Mouse (Mus musculus): Measurements from ENCODE around the gene Gm13305. TPM values are rescaled to one million over a fixed set of nuclear protein-coding genes. Genes with fewer than 3 reads are reported as not detected.
"Not testable (repeated sequence)": the region's sequence is repeated elsewhere in the genome, so short reads cannot be mapped to it uniquely, and the experiment has no call there.

The Gm13305 gene
- 0.23 TPM in 1 of 2 replicates, not detected in the other for polyA plus RNA-seq (2016; fragmentation: Nextera tagmentation; extraction: Ambion mirVana)

DNA sequence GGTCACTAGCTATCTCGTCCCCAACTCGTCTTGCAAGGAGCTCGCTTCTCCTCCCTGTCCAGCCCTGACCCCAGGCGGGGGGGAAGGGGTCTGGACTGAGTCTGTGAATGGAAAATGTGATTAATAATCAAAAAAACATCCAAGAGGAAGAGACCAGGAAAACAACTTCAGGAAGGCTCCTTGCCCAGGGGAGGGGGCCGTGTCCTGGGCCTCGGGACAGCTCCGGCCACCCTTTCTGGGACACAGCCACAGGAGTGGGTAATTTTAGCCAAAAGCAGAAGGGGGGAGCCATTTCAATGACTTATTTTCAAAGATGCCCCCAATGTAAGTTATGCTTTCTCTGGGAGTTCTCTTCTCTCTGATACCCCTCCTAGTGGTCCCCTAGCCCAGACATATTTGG lies at the start of gene Gm13305:
Gene Gm13305, minus strand, starts transcription at position 101 of the 400 bp plus-strand sequence.
- no CpG with 5 or more reads among the region's 7 CpGs for WGBS
- not testable (repeated sequence) for H3K27ac ChIP-seq; ATAC-seq (ENCODE audit: low FRiP score, low read depth); H3K4me3 ChIP-seq; H3K27me3 ChIP-seq (replicated peaks); H3K9me3 ChIP-seq; H3K9ac ChIP-seq; H3K4me1 ChIP-seq; H3K4me2 ChIP-seq (replicated peaks); H3K36me3 ChIP-seq

DNA sequence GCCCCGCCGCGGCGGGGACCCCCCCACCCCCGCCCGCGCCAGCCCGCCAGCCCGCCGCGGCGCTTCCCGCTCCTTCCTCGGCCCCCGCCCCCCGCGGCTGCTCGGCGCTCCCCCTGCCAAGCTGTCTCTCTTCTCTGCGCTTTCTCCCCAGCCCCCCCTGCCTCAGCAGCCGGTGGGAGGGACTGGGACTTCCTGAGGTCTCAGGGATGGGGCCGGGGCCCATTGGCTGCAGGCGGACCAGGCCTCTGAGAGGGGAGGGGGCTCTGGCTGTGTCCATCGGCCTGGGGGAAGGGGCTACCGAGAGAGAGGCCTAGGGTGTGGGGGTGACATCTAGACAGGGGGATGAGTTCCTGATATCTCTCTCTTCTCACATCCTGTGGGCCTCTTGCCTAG lies 16.6 kb upstream of the Gm13305 start:
- not testable (repeated sequence) for ATAC-seq (ENCODE audit: low FRiP score, low read depth); H3K27me3 ChIP-seq (replicated peaks); H3K4me3 ChIP-seq; H3K9me3 ChIP-seq; H3K9ac ChIP-seq; H3K4me1 ChIP-seq; H3K27ac ChIP-seq; H3K4me2 ChIP-seq (replicated peaks); H3K36me3 ChIP-seq
- no CpG with 5 or more reads among the region's 25 CpGs for WGBS

GRCm38 (mm10) chr4:42184324-42184979 lies 16.0 kb upstream of the Gm13305 start:
- H3K4me1 ChIP-seq; H3K36me3 ChIP-seq; H3K27ac ChIP-seq; H3K9ac ChIP-seq; H3K27me3 ChIP-seq (replicated peaks); H3K4me3 ChIP-seq; H3K4me2 ChIP-seq (replicated peaks); H3K9me3 ChIP-seq: not testable (repeated sequence)
- peak; percentile 61 for ATAC-seq (ENCODE audit: low FRiP score, low read depth)
- WGBS: no CpG with 5 or more reads among the region's 58 CpGs

GRCm38 (mm10) chr4:42183234-42184197 lies 15.1 kb upstream of the Gm13305 start:
- H3K9me3 ChIP-seq; H3K4me2 ChIP-seq (replicated peaks); H3K4me1 ChIP-seq; H3K27me3 ChIP-seq (replicated peaks); H3K36me3 ChIP-seq; H3K27ac ChIP-seq; H3K4me3 ChIP-seq; H3K9ac ChIP-seq: not testable (repeated sequence)
- ATAC-seq (ENCODE audit: low FRiP score, low read depth): peak; percentile 86
- no CpG with 5 or more reads among the region's 31 CpGs for WGBS

DNA sequence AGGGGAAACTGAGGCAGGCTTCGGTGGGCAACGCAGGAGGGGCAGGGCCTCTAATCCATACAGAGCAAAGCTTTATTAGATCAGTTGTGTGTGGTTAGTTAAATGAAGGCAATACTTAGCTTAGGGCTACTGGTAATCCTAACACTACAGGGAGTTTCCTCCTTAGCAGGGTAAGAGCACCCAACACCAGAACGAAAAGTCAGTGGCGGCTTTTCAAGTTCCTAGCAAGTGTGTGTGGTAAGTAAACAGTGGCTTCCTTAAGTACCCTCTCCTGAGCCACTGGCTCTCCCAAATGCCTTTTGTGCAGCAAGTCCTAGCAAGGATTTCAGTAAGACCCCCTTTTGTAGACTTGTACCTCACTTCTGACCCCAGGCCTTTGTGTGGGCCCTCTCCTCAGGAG lies 9.8 kb upstream of the Gm13305 start:
- not testable (repeated sequence) for H3K4me2 ChIP-seq (replicated peaks); H3K9me3 ChIP-seq; H3K4me1 ChIP-seq; H3K27ac ChIP-seq; H3K27me3 ChIP-seq (replicated peaks); H3K36me3 ChIP-seq; H3K9ac ChIP-seq; ATAC-seq (ENCODE audit: low FRiP score, low read depth); H3K4me3 ChIP-seq
- no CpG with 5 or more reads among the region's 4 CpGs for WGBS

- not testable (repeated sequence) for H3K4me1 ChIP-seq; H3K4me2 ChIP-seq (replicated peaks); H3K9ac ChIP-seq; ATAC-seq (ENCODE audit: low FRiP score, low read depth); H3K27me3 ChIP-seq (replicated peaks); H3K4me3 ChIP-seq; H3K9me3 ChIP-seq; H3K27ac ChIP-seq; H3K36me3 ChIP-seq
- no CpG with 5 or more reads among the region's 9 CpGs for WGBS
Measured at GRCm38 (mm10) chr4:42153136-42153535, 15.3 kb downstream of the Gm13305 start, which contains the start of gene Gm13306. TSS of gene Gm13306 (plus strand) at chr4:42153436.

GRCm38 (mm10) chr4:42114517-42114916 lies 53.9 kb downstream of the Gm13305 start, which contains the start of gene Gm13304:
TSS of gene Gm13304 (plus strand) at chr4:42114817.
- H3K4me3 ChIP-seq; H3K4me1 ChIP-seq; H3K27ac ChIP-seq; ATAC-seq (ENCODE audit: low FRiP score, low read depth); H3K27me3 ChIP-seq (replicated peaks); H3K9ac ChIP-seq; H3K36me3 ChIP-seq; H3K9me3 ChIP-seq; H3K4me2 ChIP-seq (replicated peaks): not testable (repeated sequence)
- no CpG with 5 or more reads among the region's 5 CpGs for WGBS

Other genes with a start within 250 kb of the Gm13305 start
- 4.6 TPM in 2 replicates for gene Gm20878, start 227.0 kb downstream of the Gm13305 start, polyA plus RNA-seq (2016; fragmentation: Nextera tagmentation; extraction: Ambion mirVana)
- gene Fam205a4, start 202.5 kb downstream of the Gm13305 start, polyA plus RNA-seq (2016; fragmentation: Nextera tagmentation; extraction: Ambion mirVana): 0.23 TPM in 1 of 2 replicates, not detected in the other
- 0.18 TPM in 1 of 2 replicates, not detected in the other for gene Gm21093, start 133.9 kb downstream of the Gm13305 start, polyA plus RNA-seq (2016; fragmentation: Nextera tagmentation; extraction: Ambion mirVana)
- not detected in 2 replicates for gene Gm3893, start 77.4 kb downstream of the Gm13305 start, polyA plus RNA-seq (2016; fragmentation: Nextera tagmentation; extraction: Ambion mirVana)
- not detected in 2 replicates for gene Gm13304, start 53.8 kb downstream of the Gm13305 start, polyA plus RNA-seq (2016; fragmentation: Nextera tagmentation; extraction: Ambion mirVana)
- gene Gm13306, start 15.2 kb downstream of the Gm13305 start, polyA plus RNA-seq (2016; fragmentation: Nextera tagmentation; extraction: Ambion mirVana): not detected in 2 replicates
- not detected in 2 replicates for gene Gm10600, start 72.0 kb upstream of the Gm13305 start, polyA plus RNA-seq (2016; fragmentation: Nextera tagmentation; extraction: Ambion mirVana)
- gene Ccl21b, start 87.2 kb upstream of the Gm13305 start, polyA plus RNA-seq (2016; fragmentation: Nextera tagmentation; extraction: Ambion mirVana): not detected in 2 replicates
- gene Gm21953, start 125.7 kb upstream of the Gm13305 start, polyA plus RNA-seq (2016; fragmentation: Nextera tagmentation; extraction: Ambion mirVana): not detected in 2 replicates
- 0.20 TPM in 1 of 2 replicates, not detected in the other for gene Fam205a3, start 149.7 kb upstream of the Gm13305 start, polyA plus RNA-seq (2016; fragmentation: Nextera tagmentation; extraction: Ambion mirVana)

Measured in neural tube, embryonic 12.5 days (tissue).